Mouse (Mus musculus): ENCODE results near the gene Cacna2d2. TPM values are rescaled to one million over a fixed set of nuclear protein-coding genes. Genes with fewer than 3 reads are reported as not detected.

The Cacna2d2 gene
- total RNA-seq, 2 experiments from 2014 or later, result 33.8 to 37.8 TPM

Other genes with a start within 250 kb of the Cacna2d2 start
- 100 to 1,000 TPM; 168 to 173 TPM for gene Dock3, start 167.7 kb upstream of the Cacna2d2 start, total RNA-seq (2021)
- 1 to 10 TPM; 1.9 to 2.7 TPM for gene Mapkapk3, start 109.7 kb upstream of the Cacna2d2 start, total RNA-seq (2021)
- 10 to 100 TPM in 1 of 2 experiments, 1 to 10 TPM in 1; 9.4 to 11.8 TPM for gene Cish, start 103.6 kb upstream of the Cacna2d2 start, total RNA-seq (2021)
- gene Hemk1, start 61.3 kb upstream of the Cacna2d2 start, total RNA-seq (2021), result 10 to 100 TPM; 14.3 to 16.6 TPM
- 1 to 10 TPM; 4.0 TPM for gene 6430571L13Rik, start 59.0 kb upstream of the Cacna2d2 start, total RNA-seq (2021)
- 10 to 100 TPM; 31.8 to 35.7 TPM for gene Tmem115, start 134.3 kb downstream of the Cacna2d2 start, total RNA-seq (2021)
- 10 to 100 TPM; 19.0 to 21.4 TPM for gene Cyb561d2, start 142.6 kb downstream of the Cacna2d2 start, total RNA-seq (2021)
- 10 to 100 TPM; 34.1 to 37.8 TPM for gene Nprl2, start 142.6 kb downstream of the Cacna2d2 start, total RNA-seq (2021)
- 1 to 10 TPM; 1.8 to 2.9 TPM for gene Zmynd10, start 147.7 kb downstream of the Cacna2d2 start, total RNA-seq (2021)
- gene Rassf1, start 151.9 kb downstream of the Cacna2d2 start, total RNA-seq (2021), result 10 to 100 TPM; 14.7 to 14.9 TPM
- gene Tusc2, start 163.6 kb downstream of the Cacna2d2 start, total RNA-seq (2021), result 10 to 100 TPM; 71.6 to 76.6 TPM
- gene Hyal2, start 168.3 kb downstream of the Cacna2d2 start, total RNA-seq (2021), result 10 to 100 TPM; 13.2 to 20.1 TPM
- gene Hyal1, start 177.3 kb downstream of the Cacna2d2 start, total RNA-seq (2021), result 1 to 10 TPM; 3.1 to 4.3 TPM
- gene Naa80, start 179.3 kb downstream of the Cacna2d2 start, total RNA-seq (2021), result 1 to 10 TPM; 9.3 to 9.8 TPM
- gene Hyal3, start 181.2 kb downstream of the Cacna2d2 start, total RNA-seq (2021), result 1 to 10 TPM in 1 of 2 experiments, under 1 TPM in 1; 0.99 to 1.4 TPM
- gene Ifrd2, start 188.0 kb downstream of the Cacna2d2 start, total RNA-seq (2021), result 10 to 100 TPM; 10.1 to 12.5 TPM
- 1 to 10 TPM; 2.7 to 2.9 TPM for gene Sema3b, start 209.6 kb downstream of the Cacna2d2 start, total RNA-seq (2021)
- gene Gnai2, start 235.8 kb downstream of the Cacna2d2 start, total RNA-seq (2021), result 100 to 1,000 TPM; 229 to 244 TPM